Comparison of ENCODE assay signal across 8 mouse cellular contexts in genomic region chr3:127553720-127554043, GRCm38 (mm10). TPM values are rescaled to one million over a fixed set of nuclear protein-coding genes. Genes with fewer than 3 reads are reported as not detected.
A peak's percentile ranks its signal among the peaks of the same experiment; 100 is the strongest.
DNase-seq lines count a peak whose midpoint lies in the region; ATAC-seq lines count a peak whose summit lies in the region.

No protein-coding gene starts in this region.

- H3K9me3 ChIP-seq in heart, embryonic 16.5 days (replicated peaks; ENCODE audit: control insufficient read depth, low read length) = no peaks in the 10 kb centered on the region
- no peaks in the 10 kb centered on the region for H3K9me3 ChIP-seq in hindbrain, embryonic 15.5 days
- H3K9me3 ChIP-seq in midbrain, embryonic 13.5 days = no peaks in the 10 kb centered on the region

- peak overlapping the region; percentile 70 for H3K27ac ChIP-seq in heart, embryonic 16.5 days (ENCODE audit: low read length)
- no peak overlapping the region for H3K27ac ChIP-seq in hindbrain, embryonic 15.5 days (replicated peaks)
- H3K27ac ChIP-seq in midbrain, embryonic 13.5 days = no peak overlapping the region

- H3K4me3 ChIP-seq in heart, embryonic 16.5 days (ENCODE audit: low read length) = peak overlapping the region; percentile 97
- peak overlapping the region; percentile 76 for H3K4me3 ChIP-seq in hindbrain, embryonic 15.5 days
- peak overlapping the region; percentile 71 for H3K4me3 ChIP-seq in midbrain, embryonic 13.5 days (replicated peaks)

- no peak for ATAC-seq in heart, embryonic 16.5 days (replicated peaks; ENCODE audit: extremely low read depth, insufficient read depth, low FRiP score)
- ATAC-seq in hindbrain, embryonic 15.5 days (ENCODE audit: low FRiP score, low read depth) = no peak
- ATAC-seq in midbrain, embryonic 13.5 days = no peak

- intact Hi-C loops in heart, postnatal 25 days (cut with DNase I) = loop anchor here (5.0 kb wide), 2 partner anchors 231 to 371 kb away; no protein-coding TSS in a partner anchor
- intact Hi-C loops in left cerebral cortex, postnatal 4 days (cut with DNase I) = loop anchor here (2.0 to 5.0 kb wide), 2 partner anchors 101 to 231 kb away; no protein-coding TSS in a partner anchor

- H3K9ac ChIP-seq in heart, embryonic 16.5 days (ENCODE audit: low read length) = peak overlapping the region; percentile 82
- H3K9ac ChIP-seq in hindbrain, embryonic 15.5 days = peak overlapping the region; percentile 22
- H3K9ac ChIP-seq in midbrain, embryonic 13.5 days (replicated peaks) = peak overlapping the region; percentile 55

- no peaks in the 10 kb centered on the region for H3K27me3 ChIP-seq in heart, embryonic 16.5 days (ENCODE audit: control insufficient read depth, insufficient read depth, low read length)
- no peaks in the 10 kb centered on the region for H3K27me3 ChIP-seq in hindbrain, embryonic 15.5 days
- H3K27me3 ChIP-seq in midbrain, embryonic 13.5 days = no peaks in the 10 kb centered on the region

- peak overlapping the region; percentile 83 for H3K4me2 ChIP-seq in heart, embryonic 16.5 days (ENCODE audit: low read depth, low read length)
- H3K4me2 ChIP-seq in hindbrain, embryonic 15.5 days = peak overlapping the region; percentile 66
- peak overlapping the region; percentile 72 for H3K4me2 ChIP-seq in midbrain, embryonic 13.5 days (replicated peaks)

- peaks cover 9% of the 10 kb centered on the region for H3K4me1 ChIP-seq in heart, embryonic 16.5 days (ENCODE audit: control insufficient read depth, insufficient read depth, low read length)
- peaks cover 17% of the 10 kb centered on the region for H3K4me1 ChIP-seq in hindbrain, embryonic 15.5 days (replicated peaks)
- peaks cover 21% of the 10 kb centered on the region for H3K4me1 ChIP-seq in midbrain, embryonic 13.5 days (replicated peaks)

- peaks cover 14% of the 10 kb centered on the region for H3K36me3 ChIP-seq in heart, embryonic 16.5 days (ENCODE audit: control insufficient read depth, insufficient read depth)
- H3K36me3 ChIP-seq in hindbrain, embryonic 15.5 days = no peaks in the 10 kb centered on the region
- no peaks in the 10 kb centered on the region for H3K36me3 ChIP-seq in midbrain, embryonic 13.5 days

- no peak for DNase-seq in heart, postnatal 25 days (ENCODE audit: low spot score)
- peak; percentile 28 for DNase-seq in adipocyte (ENCODE audit: low spot score)
- no peak for DNase-seq in ovary, postnatal 10 days (ENCODE audit: low spot score)
- no peak for DNase-seq in left cerebral cortex, postnatal 4 days
- no peak for DNase-seq in right cerebral cortex, adult 2 months (ENCODE audit: low spot score in 2 of 2)

- WGBS in heart, embryonic 16.5 days = under 1% methylated on average over 4 of the region's 4 CpGs
- WGBS in hindbrain, embryonic 15.5 days = 2% methylated on average over 4 of the region's 4 CpGs
- WGBS in midbrain, embryonic 13.5 days = under 1% methylated on average over 4 of the region's 4 CpGs

RNA-seq across cellular contexts. Expression of gene Zgrf1, which starts 0.4 kb away (rescaled TPM):
- polyA plus RNA-seq in heart, embryonic 16.5 days (2015; fragmentation: Nextera tagmentation; extraction: Ambion mirVana) = 6.9 and 7.0 TPM in 2 replicates
- total RNA-seq in heart, postnatal 25 days (2021) = under 1 TPM; 0.73 to 0.78 TPM
- 4.2 and 4.5 TPM in 2 replicates for polyA plus RNA-seq in hindbrain, embryonic 15.5 days (2015; fragmentation: Nextera tagmentation; extraction: Ambion mirVana)
- 6.3 and 7.0 TPM in 2 replicates for polyA plus RNA-seq in midbrain, embryonic 13.5 days (2015; fragmentation: Nextera tagmentation; extraction: Ambion mirVana)
- 1 to 10 TPM; 2.9 to 3.4 TPM for total RNA-seq in left cerebral cortex, postnatal 4 days (2021)

RNA-seq across cellular contexts. Expression of gene Larp7, which starts 0.5 kb away (rescaled TPM):
- polyA plus RNA-seq in heart, embryonic 16.5 days (2015; fragmentation: Nextera tagmentation; extraction: Ambion mirVana) = 52.9 and 54.7 TPM in 2 replicates
- 10 to 100 TPM; 20.5 to 22.7 TPM for total RNA-seq in heart, postnatal 25 days (2021)
- 27.5 and 31.7 TPM in 2 replicates for polyA plus RNA-seq in hindbrain, embryonic 15.5 days (2015; fragmentation: Nextera tagmentation; extraction: Ambion mirVana)
- polyA plus RNA-seq in midbrain, embryonic 13.5 days (2015; fragmentation: Nextera tagmentation; extraction: Ambion mirVana) = 45.0 and 50.4 TPM in 2 replicates
- 10 to 100 TPM; 21.8 to 23.0 TPM for total RNA-seq in left cerebral cortex, postnatal 4 days (2021)

RNA-seq across cellular contexts. Expression of gene Ank2, which starts 54.5 kb away (rescaled TPM):
- polyA plus RNA-seq in heart, embryonic 16.5 days (2015; fragmentation: Nextera tagmentation; extraction: Ambion mirVana) = 38.9 and 44.4 TPM in 2 replicates
- 100 to 1,000 TPM; 299 to 338 TPM for total RNA-seq in heart, postnatal 25 days (2021)
- polyA plus RNA-seq in hindbrain, embryonic 15.5 days (2015; fragmentation: Nextera tagmentation; extraction: Ambion mirVana) = 157 and 193 TPM in 2 replicates
- 186 and 204 TPM in 2 replicates for polyA plus RNA-seq in midbrain, embryonic 13.5 days (2015; fragmentation: Nextera tagmentation; extraction: Ambion mirVana)
- 1,000 to 10,000 TPM in 1 of 2 experiments, 100 to 1,000 TPM in 1; 971 to 1,020 TPM for total RNA-seq in left cerebral cortex, postnatal 4 days (2021)

Comparison
In these comparisons a context has a peak if more than half of its experiments do, and no peak if none do; other contexts are left out.
1. H3K9ac ChIP-seq: peak in every context shown above with its lines; median percentile 82 in heart, embryonic 16.5 days; 55 in midbrain, embryonic 13.5 days; 22 in hindbrain, embryonic 15.5 days.